Mouse (Mus musculus): ENCODE measurements at regions not wholly inside any gene's neighbourhood (a gene's known extent, or its start where the extent isn't known, plus 50 kb on each side); places are given as distances from the start of the nearest gene placed in this dataset.
"Not testable (repeated sequence)": the region's sequence is repeated elsewhere in the genome, so short reads cannot be mapped to it uniquely, and the experiment has no call there.

DNA sequence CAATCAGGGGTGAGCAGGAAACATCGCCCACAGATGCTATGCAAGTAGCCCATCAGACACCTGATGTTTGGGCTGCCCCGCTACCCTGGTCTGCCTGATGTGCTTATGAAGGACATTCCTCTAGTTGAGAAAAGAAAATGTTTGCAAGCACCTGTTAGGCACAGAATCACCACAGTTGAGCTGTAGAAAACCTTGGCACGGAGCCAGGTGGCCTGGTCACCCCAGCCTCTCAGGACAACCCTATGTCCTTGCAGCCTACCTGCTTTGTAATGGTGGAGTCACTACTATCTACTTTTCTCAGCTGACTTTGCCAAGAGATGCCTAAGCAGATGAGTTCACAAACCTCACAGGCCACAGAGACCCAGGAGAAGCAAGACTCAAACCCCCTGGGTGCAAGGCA, 86.9 kb upstream of the Irx2 start:
- DNase-seq (ENCODE audit: low spot score): no peak

DNA sequence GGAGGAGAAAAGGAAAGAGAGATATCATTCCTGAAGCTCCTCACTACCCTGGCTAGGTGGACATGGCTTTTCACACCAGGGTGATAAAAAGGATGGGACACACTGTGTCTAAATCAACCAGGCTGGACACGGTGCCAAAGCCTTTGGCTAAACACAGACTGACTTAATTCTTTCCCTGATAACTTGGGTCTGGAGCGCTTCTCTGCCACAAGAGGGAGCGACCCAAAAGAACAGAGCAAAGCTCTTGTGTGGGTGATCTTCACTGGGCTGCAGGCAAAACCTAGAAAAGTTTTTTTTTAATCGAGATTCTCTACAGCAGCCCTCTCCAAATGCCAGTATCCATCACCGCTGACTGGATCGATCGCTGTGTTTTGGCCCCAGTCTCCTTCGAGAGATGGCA, 70.7 kb upstream of the Irx2 start:
- no peak for DNase-seq (ENCODE audit: low spot score)

DNA sequence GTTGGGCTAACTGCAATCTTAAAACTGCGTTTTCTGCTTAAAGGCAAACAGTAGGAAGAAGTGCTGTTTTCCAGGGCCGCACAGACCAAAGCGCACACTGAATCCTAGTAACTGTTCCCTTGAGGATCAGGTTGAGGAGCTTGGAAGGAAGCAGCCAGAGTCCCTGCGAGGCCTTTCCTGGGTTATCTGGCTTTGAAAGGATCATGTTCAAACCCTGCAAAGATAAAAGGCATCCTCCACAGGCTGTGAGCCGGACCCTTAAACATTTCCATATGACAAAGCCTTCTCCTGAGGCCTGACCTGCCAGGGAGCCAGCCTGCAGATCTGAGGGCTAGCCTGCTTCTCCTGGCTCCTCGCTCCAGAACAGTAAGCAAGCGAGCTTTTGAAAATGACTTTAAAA, 56.7 kb upstream of the Irx2 start:
- DNase-seq (ENCODE audit: low spot score): no peak

DNA sequence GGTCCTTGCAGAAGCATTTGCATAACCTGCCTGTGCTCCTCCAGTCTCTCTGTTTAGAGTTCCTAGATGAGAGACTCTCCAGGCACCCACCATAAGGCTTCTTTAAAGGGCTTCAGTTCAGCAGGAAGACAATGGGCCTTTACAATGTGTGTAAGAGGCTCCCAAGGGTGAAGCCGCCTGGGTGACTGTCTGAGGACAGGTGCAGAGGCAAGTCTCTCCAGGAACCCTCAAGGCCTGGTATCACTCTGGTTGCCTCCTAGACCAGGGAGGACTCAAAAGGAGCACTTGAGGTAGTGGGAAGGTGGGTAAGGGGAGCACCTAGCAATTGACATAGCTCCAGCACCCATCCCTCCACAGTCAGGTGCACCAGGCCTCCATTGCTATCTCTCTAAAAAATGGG, 55.8 kb upstream of the Irx2 start:
- DNase-seq (ENCODE audit: low spot score): no peak

DNA sequence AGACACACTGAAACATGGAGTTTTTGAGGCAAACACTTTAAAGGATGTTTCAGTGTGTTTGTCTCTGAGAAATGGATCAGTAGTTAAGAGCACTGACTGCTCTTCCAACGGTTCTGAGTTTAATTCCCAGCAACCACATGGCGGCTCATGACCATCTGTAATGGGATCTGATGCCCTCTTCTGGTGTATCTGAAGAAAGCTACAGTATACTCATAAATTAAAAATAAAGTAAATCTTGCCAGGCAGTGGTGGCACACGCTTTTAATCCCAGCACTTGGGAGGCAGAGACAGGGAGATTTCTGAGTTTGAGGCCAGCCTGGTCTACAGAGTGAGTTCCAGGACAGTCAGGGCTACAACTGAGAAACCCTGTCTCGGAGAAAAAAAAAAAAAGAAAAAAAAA, 54.5 kb upstream of the Irx2 start:
- DNase-seq (ENCODE audit: low spot score): not testable (repeated sequence)

DNA sequence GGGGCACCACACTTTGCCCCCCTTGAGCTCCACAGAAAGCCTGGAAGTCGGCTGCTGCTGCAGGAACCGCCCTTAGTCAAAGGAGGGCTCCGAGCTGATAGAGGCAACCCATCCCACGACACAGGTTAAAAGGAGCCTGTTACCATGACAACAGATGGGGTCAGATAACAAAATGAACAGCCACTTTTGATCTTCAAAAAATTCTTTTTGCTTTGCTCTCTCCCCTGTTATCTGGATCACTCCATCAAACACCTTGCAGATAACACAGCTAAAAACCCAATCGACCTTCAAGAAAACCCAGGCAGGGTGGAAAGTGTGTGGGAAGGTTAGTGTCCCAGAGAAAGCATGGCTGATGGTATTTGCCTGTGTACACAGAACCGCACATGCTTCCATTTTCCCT, 52.1 kb upstream of the Irx2 start:
- DNase-seq (ENCODE audit: low spot score): no peak

DNA sequence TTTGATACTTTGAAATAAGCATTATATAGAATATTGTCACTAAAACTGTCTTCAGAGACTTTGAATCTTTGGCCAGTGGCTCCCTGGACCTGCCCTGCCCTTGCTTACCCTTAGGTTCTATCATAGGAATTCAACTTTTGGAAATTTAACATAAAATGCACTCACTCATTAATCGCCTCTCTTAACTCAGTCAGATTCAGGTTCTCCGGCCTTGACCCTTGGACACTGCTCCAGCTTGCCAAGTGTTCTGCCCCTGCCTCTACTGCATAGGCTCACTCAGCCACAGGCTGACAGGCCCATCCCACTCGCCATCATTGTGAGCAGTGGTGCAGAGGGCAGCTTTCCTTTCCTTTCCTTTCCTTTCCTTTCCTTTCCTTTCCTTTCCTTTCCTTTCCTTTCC, 50.2 kb upstream of the Irx2 start:
- no peak for DNase-seq (ENCODE audit: low spot score)

All from urinary bladder, postnatal 14 days (tissue).